Mouse (Mus musculus) stomach, embryonic 14.5 days (tissue): ENCODE results near the gene Kdm2a. TPM values are rescaled to one million over a fixed set of nuclear protein-coding genes. Genes with fewer than 3 reads are reported as not detected.

ENCODE experiments used
- ATAC-seq: fragments of 200-750 bp; cut with Nextera tagmentation; 2 replicates; pipeline ENCODE4 v1.8.0; 2017; ENCODE audit warnings: low read depth, moderate TSS enrichment; ENCODE audit not compliant: insufficient number of reproducible peaks, insufficient read depth, low FRiP score
- H3K27ac ChIP-seq: fragments of 300-500 bp; sonication (generic); 2 replicates; pipeline ENCODE4 v1.5.1; 2014; ENCODE audit warnings: mild to moderate bottlenecking, low read length, moderate library complexity, mixed read lengths
- H3K27me3 ChIP-seq: fragments of 300-500 bp; sonication (generic); 2 replicates; pipeline ENCODE4 v1.6.1; 2014; ENCODE audit warnings: low read length, control low read depth, mixed read lengths; ENCODE audit not compliant: control insufficient read depth, insufficient read depth
- H3K36me3 ChIP-seq: fragments of 300-500 bp; sonication (generic); 2 replicates; pipeline ENCODE4 v1.6.1; 2014; ENCODE audit warnings: mild to moderate bottlenecking, control low read depth, low read length, moderate library complexity, mixed read lengths; ENCODE audit not compliant: control insufficient read depth, insufficient read depth
- H3K4me1 ChIP-seq: fragments of 300-500 bp; sonication (generic); 2 replicates; pipeline ENCODE4 v1.6.1; 2014; ENCODE audit warnings: low read length, control low read depth, mixed read lengths; ENCODE audit not compliant: control insufficient read depth, insufficient read depth
- H3K4me2 ChIP-seq: fragments of 300-500 bp; sonication (generic); replicated peaks from 2 replicates; pipeline ENCODE4 v1.6.1; 2014; ENCODE audit warnings: low read depth, low read length, control low read depth
- H3K4me3 ChIP-seq: fragments of 300-500 bp; sonication (generic); 2 replicates; pipeline ENCODE4 v1.5.1; 2014; ENCODE audit warnings: low read depth, low read length, control low read depth
- H3K9ac ChIP-seq: fragments of 300-500 bp; sonication (generic); replicated peaks from 2 replicates; pipeline ENCODE4 v1.6.1; 2014; ENCODE audit warnings: low read depth, mild to moderate bottlenecking, control low read depth, low read length, moderate library complexity, mixed read lengths
- H3K9me3 ChIP-seq: fragments of 300-500 bp; sonication (generic); 2 replicates; pipeline ENCODE4 v1.6.1; 2016; ENCODE audit warnings: low read depth, low read length, control low read depth; ENCODE audit not compliant: control insufficient read depth
- WGBS: fragments of 180-500 bp; shearing (Covaris S2); extraction: QIAGEN DNeasy Blood & Tissue Kit; methylation state at CpG from one replicate; pipeline ENCODE4 v1.1.7; 2014; 5-methylcytosine and 5-hydroxymethylcytosine counted together
- polyA plus RNA-seq: library from polyadenylated mRNA; unstranded; fragments of >200 nt; fragmentation: Nextera tagmentation; extraction: Ambion mirVana; gene quantifications from 2 replicates; pipeline ENCODE4 v1.2.1, GENCODE M21; 2014

Gene Kdm2a
- polyA plus RNA-seq, 1 experiment from 2014 or later = 56.4 TPM

GRCm38 (mm10) chr19:4439161-4439801, 41.2 kb upstream of the Kdm2a start, which contains the start of gene Rhod:
Gene Rhod (minus strand): TSS chr19:4439432.
- no peaks in the 10 kb centered on the region for H3K27me3 ChIP-seq
- peak within 1 kb of the TSS; percentile 77 for H3K4me3 ChIP-seq
- peak within 1 kb of the TSS; percentile 34; the same call in 1 of the 2 replicates for H3K27ac ChIP-seq
- WGBS = under 1% methylated on average over 47 of the region's 51 CpGs
- no peaks in the 10 kb centered on the region for H3K9me3 ChIP-seq
- H3K4me1 ChIP-seq = peaks cover 31% of the 10 kb centered on the region; the same call in 1 of the 2 replicates
- ATAC-seq = peak; percentile 40; the same call in 1 of the 2 replicates
- H3K9ac ChIP-seq = peak within 1 kb of the TSS; percentile 56
- peak within 1 kb of the TSS; percentile 83 for H3K4me2 ChIP-seq
- H3K36me3 ChIP-seq = no peaks in the 10 kb centered on the region

- WGBS = 6% methylated on average over 8 of the region's 8 CpGs
Measured at GRCm38 (mm10) chr19:4438791-4439160, 40.7 kb upstream of the Kdm2a start.

GRCm38 (mm10) chr19:4437886-4438285, 39.8 kb upstream of the Kdm2a start:
- no peak overlapping the region for H3K27ac ChIP-seq
- H3K4me3 ChIP-seq = no peak overlapping the region
- H3K4me1 ChIP-seq = peaks cover 31% of the 10 kb centered on the region; the same call in 1 of the 2 replicates
- H3K36me3 ChIP-seq = no peaks in the 10 kb centered on the region
- no peaks in the 10 kb centered on the region for H3K27me3 ChIP-seq
- H3K4me2 ChIP-seq = no peak overlapping the region
- H3K9ac ChIP-seq = no peak overlapping the region
- no peaks in the 10 kb centered on the region for H3K9me3 ChIP-seq
- ATAC-seq = no peak
- 68% methylated on average over 6 of the region's 6 CpGs for WGBS

More at GRCm38 (mm10) chr19:4438791-4439160, 40.7 kb upstream of the Kdm2a start:
- Histone ChIP-seq H3K27me3 (no peaks in the 10 kb centered on the region), H3K4me1 (peaks cover 31% of the 10 kb centered on the region; the same call in 1 of the 2 replicates), H3K9me3 (no peaks in the 10 kb centered on the region), H3K27ac (peak overlapping the region; percentile 34; the same call in 1 of the 2 replicates), H3K36me3 (no peaks in the 10 kb centered on the region), H3K4me2 (peak overlapping the region; percentile 83), H3K4me3 (peak overlapping the region; percentile 77), H3K9ac (peak overlapping the region; percentile 56)
- no peak for ATAC-seq

DNA sequence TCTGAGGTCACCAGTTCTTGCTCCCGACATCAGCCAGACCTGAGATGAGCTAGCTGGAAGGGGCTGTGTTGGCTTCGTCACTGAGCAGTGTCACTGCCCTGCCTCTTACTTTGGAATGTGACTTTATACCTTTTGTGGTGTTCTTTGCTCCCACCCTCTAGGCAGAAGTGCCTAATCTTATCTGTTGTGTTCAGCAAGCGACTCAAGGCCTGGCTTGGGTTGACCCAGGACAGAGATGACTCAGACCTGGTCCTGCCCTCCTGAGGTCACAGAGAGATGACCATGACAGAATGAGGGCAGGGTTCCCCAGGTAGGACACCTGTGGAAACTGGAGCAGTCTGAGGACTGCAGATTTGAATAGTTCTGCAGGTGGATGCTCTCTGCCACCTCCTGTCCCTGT, 38.2 kb upstream of the Kdm2a start:
- Histone ChIP-seq H3K4me2 (no peak overlapping the region), H3K9me3 (no peaks in the 10 kb centered on the region), H3K36me3 (no peaks in the 10 kb centered on the region), H3K4me1 (peaks cover 25% of the 10 kb centered on the region; the same call in 1 of the 2 replicates), H3K9ac (no peak overlapping the region), H3K27ac (no peak overlapping the region), H3K27me3 (no peaks in the 10 kb centered on the region), H3K4me3 (no peak overlapping the region)
- no peak for ATAC-seq
- 83% methylated on average over 3 of the region's 3 CpGs for WGBS

DNA sequence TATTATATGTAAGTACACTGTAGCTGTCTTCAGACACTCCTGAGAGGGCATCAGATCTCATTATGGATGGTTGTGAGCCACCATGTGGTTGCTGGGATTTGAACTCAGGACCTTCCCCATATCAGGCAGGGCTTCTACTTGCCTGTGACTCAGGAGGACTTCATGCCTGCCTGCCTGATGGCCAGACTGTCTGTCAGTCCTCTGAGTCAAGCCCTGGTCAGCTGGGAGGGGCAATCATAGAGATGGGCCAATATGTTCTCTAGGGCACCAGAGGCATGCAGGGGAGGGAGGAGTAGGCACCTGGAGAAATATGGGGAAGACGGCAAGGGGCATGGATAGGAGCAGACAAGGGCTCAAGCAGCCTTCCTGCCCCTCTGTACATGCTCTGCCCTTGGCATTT, 36.9 kb upstream of the Kdm2a start:
- H3K4me3 ChIP-seq = no peak overlapping the region
- H3K36me3 ChIP-seq = no peaks in the 10 kb centered on the region
- H3K9me3 ChIP-seq = no peaks in the 10 kb centered on the region
- H3K9ac ChIP-seq = no peak overlapping the region
- H3K27ac ChIP-seq = no peak overlapping the region
- no peaks in the 10 kb centered on the region for H3K27me3 ChIP-seq
- WGBS = 92% methylated on average over 1 of the region's 1 CpGs
- H3K4me1 ChIP-seq = peaks cover 13% of the 10 kb centered on the region; the same call in 1 of the 2 replicates
- no peak for ATAC-seq
- H3K4me2 ChIP-seq = no peak overlapping the region

DNA sequence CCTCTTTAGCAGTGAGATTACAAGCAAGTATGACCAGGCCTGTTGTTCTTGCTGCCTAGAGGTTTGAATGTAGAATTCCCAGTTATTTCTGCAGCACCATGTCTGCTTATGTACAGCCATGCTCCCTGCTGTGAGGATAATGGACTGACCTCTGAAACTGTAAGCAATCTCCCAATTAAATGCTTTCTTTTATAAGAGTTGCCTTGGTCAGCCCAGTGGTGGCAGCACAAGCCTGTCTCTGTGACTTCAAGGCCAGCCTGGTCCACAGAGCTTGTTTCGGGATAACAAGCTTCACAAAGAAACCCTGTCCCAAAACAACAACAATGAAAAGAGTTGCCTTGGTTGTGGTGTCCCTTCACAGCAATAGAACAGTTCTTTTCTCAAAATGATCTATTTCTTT, 35.7 kb upstream of the Kdm2a start:
- no peak for ATAC-seq
- WGBS = 83% methylated on average over 1 of the region's 1 CpGs

GRCm38 (mm10) chr19:4430091-4430620, 32.1 kb upstream of the Kdm2a start:
- WGBS = 89% methylated on average over 4 of the region's 4 CpGs
- no peak overlapping the region for H3K4me3 ChIP-seq
- no peak for ATAC-seq

More for the DNA sequence above, 35.7 kb upstream of the Kdm2a start:
- H3K36me3 ChIP-seq = no peaks in the 10 kb centered on the region
- no peaks in the 10 kb centered on the region for H3K9me3 ChIP-seq
- peaks cover 5% of the 10 kb centered on the region; the same call in 1 of the 2 replicates for H3K4me1 ChIP-seq
- no peaks in the 10 kb centered on the region for H3K27me3 ChIP-seq
- H3K4me3 ChIP-seq = no peak overlapping the region
- H3K9ac ChIP-seq = no peak overlapping the region
- H3K27ac ChIP-seq = no peak overlapping the region
- H3K4me2 ChIP-seq = no peak overlapping the region

DNA sequence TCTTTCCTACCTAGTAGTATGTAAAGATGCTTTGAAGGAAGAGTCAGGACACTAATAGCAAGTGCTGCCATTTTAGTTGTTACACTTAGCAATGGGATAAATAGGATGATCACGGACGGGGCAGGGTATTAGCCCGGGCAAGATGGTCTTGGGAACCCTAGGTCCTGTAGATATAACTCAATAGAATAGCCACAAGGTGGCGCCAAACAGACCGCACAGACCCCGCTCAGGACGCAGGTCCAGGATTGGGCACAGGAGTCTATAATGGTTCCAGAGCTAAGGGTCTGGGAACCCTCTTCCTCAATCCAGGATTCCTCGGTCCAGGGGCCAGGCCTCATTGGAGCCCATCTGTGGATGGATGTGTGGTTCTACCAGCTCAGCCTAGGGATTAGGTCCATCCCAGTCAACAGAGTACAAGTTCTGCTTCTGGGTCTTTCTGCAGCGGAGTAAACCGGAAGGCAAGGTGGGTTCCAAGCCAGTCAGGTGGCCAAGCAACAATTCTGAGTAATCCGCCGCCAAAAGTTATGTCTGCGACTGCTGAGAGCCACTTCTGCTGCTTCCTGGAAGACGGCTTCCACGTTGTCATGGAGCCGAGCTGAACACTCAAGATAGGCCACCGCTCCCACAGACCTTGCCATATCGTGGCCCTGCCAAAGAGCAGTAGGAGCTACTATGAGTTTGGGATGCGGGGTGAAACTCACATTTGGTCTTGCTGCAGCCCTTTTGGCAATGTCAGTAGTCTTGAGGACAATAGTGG, 27.7 kb upstream of the Kdm2a start:
- Histone ChIP-seq H3K4me2 (no peak overlapping the region), H3K4me3 (no peak overlapping the region), H3K27me3 (no peaks in the 10 kb centered on the region), H3K27ac (no peak overlapping the region), H3K4me1 (no peaks in the 10 kb centered on the region), H3K36me3 (peaks cover 13% of the 10 kb centered on the region; the same call in 1 of the 2 replicates), H3K9me3 (no peaks in the 10 kb centered on the region), H3K9ac (no peak overlapping the region)
- no peak for ATAC-seq
- WGBS = 76% methylated on average over 19 of the region's 19 CpGs

More at GRCm38 (mm10) chr19:4430091-4430620, 32.1 kb upstream of the Kdm2a start:
- no peaks in the 10 kb centered on the region for H3K4me1 ChIP-seq
- H3K9ac ChIP-seq = no peak overlapping the region
- no peaks in the 10 kb centered on the region for H3K27me3 ChIP-seq
- no peak overlapping the region for H3K4me2 ChIP-seq
- no peaks in the 10 kb centered on the region for H3K9me3 ChIP-seq
- H3K36me3 ChIP-seq = peaks cover 13% of the 10 kb centered on the region; the same call in 1 of the 2 replicates
- no peak overlapping the region for H3K27ac ChIP-seq
